Mouse (Mus musculus) lung, adult 2 months (tissue): Measurements from ENCODE around the gene Sytl2.

Experiments
- CTCF ChIP-seq: fragments of 200-500 bp; IDR thresholded peaks from 2 replicates; pipeline ENCODE4 v1.5.1; 2011; ENCODE audit warnings: mild to moderate bottlenecking, low read length, control low read depth; ENCODE audit not compliant: insufficient read depth
- POLR2A ChIP-seq: fragments of 200-500 bp; IDR thresholded peaks from 2 replicates; pipeline ENCODE4 v1.6.1; 2011; ENCODE audit warnings: low read depth, mild to moderate bottlenecking, control low read depth, low read length, borderline replicate concordance; ENCODE audit errors: extremely low read depth

GRCm38 (mm10) chr7:90302647-90303552 is 848 bp downstream of the Sytl2 start:
- no peak for TF ChIP-seq POLR2A
- no peak for TF ChIP-seq CTCF
